Mouse (Mus musculus): ENCODE results near the gene Socs7.

Gene Socs7

GRCm38 (mm10) chr11:97389127-97389526 is 26.8 kb downstream of the Socs7 start:
- DNase-seq (ENCODE audit: low read depth), result no peak

DNA sequence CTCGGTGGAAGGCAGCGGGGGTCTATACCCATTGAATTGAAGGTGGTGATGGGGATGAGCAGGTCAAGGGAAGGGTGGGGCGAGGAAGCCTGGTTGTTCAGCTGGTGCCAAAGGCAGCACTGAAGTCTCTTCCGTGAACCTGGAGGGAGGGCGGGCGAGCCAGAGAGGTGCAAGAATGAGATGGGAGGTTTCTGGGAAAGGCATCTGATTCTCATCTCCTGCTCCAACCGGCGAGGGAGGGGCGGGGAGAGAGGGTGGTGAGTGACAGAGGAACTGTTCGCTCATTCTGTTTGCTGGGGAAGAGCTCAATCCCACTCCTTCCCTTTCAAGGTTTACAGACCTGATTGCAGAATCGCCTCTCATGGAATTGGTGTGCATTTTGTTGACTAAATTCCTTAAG is 31.3 kb downstream of the Socs7 start:
- no peak for DNase-seq (ENCODE audit: low read depth)

DNA sequence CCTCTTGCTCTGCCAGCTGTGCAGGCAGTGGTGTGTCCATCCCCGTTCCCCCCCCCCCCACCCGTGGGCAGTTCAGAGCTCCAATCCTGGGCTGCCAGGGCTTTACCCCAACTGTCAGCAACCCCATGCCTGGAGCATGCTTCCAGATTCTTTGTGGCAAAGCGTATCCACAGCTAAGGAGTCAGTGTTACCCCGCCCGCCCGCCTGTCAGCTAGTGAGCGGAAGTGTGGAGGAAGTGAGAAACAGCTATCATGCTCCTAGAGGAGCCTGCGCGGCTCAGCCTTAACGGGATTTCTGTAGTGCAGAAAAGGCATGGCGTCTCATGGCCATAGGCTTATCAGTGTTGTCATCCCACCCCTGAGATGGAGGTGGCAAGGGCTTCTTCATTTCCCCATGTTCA is 31.8 kb downstream of the Socs7 start:
- DNase-seq (ENCODE audit: low read depth), result no peak

DNA sequence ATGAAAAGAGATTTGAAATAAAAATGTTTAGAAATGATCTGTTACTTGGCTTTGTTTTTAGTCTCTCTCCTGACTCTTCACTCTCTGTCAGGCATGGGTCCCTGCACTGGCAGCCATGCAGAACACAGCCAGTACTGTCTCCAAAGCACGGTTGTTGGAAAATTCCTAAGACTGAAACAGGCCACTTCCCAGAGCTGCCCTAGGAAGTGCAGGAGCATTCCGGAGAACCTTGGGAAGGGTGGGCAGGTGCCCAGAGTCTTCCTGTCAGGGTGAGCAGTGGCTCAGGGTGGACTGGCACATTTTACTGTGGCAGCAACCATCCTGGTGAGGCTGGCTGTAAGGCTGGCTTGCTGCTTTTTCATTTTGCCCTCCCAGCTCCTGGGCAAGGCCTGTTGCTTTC is 36.2 kb downstream of the Socs7 start:
- no peak for DNase-seq (ENCODE audit: low read depth)

DNA sequence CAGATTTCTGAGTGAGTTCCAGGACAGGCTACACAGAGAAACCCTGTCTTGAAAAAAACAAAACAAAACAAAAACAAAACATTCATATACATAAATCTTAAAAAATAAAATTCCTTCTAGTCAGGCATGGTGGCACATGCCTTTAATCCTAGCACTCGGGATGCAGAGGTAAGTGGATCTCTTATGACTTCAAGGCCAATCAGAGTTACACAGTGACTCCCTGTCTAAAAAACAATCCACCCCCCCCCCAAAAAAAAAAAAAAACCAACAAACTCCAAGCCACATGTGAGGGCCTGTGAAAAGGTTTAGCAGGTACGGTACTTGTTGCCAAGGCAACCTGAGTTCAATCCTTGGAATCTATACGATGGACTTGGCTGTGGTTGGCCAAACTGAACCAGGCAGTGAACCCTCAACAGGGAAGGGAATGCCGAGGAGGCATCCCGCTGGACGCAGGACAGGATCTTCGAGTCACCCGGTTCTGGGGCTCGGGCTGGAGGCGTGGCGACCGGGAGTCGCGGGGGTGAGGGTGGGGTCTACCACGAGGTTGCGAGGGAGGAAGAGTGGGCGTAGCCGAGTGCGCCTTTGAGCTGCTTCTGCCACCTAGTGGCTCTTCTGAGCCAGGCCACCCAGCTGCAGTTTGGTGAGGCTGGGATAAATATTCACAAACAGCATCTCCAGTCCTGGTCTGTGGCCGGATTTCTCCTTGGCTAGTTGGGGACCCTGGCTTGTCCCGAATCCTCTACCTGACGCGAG is 37.8 kb downstream of the Socs7 start:
- DNase-seq (ENCODE audit: low read depth), result peak; percentile 89

DNA sequence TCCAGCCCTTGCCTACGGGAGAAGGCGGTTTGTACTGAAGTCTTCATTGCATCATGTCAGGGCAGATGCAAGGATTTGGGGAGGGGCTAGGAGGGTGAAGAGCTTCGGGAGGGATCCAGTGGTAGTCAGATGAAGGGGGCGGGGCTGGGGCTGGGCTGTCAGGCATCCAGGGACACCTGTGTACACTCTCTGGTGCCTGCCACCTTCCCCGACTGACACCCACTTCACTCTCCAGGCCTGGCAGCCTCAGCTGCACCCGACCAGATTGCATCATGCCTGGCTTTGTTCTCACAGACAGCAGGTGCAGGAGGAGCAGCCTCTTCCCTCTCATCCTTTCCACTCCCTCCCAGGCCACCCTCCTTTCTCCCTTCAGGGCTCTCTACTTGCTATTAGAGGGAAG is 38.7 kb downstream of the Socs7 start:
- peak; percentile 31 for DNase-seq (ENCODE audit: low read depth)

- DNase-seq (ENCODE audit: low read depth), result peak; percentile 19
Observed at GRCm38 (mm10) chr11:97401686-97402435, 39.5 kb downstream of the Socs7 start.

DNA sequence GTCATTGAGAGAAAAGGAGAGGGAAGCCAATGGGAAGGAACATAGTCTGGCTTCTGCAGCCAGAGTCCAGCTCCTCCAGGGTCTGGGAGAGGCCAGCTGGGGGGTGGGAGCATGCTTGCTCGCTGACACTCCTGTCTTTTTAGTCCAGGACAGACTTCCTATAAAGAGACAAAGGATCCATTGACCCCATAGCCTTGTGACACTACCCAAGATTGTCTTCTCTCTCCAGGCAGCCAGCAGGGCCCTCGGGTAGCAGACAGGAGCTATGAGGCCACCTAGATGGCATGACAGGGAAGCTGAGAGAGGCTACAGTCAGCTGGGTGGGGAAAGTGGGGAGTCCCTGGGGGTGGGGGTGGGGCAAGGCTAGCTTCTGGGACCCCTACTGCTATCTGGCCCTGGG is 40.4 kb downstream of the Socs7 start:
- no peak for DNase-seq (ENCODE audit: low read depth)

DNA sequence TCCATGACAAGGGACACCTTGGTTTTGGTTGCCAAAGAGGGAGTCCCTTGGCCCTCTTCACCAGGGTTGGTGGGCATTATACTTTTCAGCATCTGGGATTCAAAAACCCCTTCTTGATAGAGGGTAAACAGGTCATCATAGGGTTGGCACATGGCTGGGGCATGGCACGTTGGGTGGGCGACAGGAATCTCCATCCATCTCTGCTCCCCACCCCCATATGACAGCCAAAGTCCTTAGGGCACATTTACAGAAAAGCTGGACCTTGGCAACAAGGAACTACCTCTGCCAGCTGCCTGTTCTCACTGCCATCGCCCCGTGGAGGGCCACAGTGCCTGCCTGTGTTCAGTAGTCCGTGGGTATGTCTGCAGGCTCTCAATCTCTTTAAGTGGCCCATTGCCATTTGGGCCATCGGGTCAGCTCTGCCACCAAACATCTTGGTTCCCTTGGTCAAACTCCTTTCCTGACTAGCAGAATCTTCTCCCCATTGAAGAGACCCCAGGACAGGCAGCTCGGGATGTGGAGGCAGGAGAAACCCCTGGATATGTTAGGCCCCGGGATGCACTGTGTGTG is 41.3 kb downstream of the Socs7 start:
- peak; percentile 22 for DNase-seq (ENCODE audit: low read depth)

DNA sequence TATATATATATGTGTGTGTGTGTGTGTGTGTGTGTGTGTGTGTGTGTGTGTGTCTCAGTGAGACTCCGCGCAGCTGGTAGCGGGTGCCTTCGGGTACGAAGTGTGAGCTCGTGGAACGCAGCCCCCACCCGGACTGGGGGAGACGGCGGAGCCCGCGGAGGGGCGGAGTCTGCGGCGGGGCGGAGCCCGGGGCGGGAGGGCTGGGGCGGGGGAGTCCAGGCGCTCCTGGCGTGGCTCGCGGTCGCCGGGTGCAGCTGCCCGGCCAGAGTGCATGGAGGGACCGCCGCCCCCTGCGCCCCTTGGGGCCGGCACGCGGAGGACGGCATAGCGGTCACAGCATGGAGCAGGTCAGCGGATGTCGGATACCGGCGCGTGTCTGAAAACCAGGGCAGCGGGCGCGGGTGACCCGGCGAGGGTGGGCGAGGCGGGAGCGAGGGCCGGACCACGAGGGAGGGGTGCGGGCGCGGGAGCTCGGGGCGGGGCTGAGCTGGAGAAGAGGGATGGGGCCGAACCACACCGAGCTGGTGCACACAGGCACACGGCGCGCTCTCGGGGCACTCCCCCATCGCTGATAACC is 41.9 kb downstream of the Socs7 start:
- DNase-seq (ENCODE audit: low read depth), result peak; percentile 61

GRCm38 (mm10) chr11:97404761-97405190 is 42.4 kb downstream of the Socs7 start:
- DNase-seq (ENCODE audit: low read depth), result peak; percentile 49

DNA sequence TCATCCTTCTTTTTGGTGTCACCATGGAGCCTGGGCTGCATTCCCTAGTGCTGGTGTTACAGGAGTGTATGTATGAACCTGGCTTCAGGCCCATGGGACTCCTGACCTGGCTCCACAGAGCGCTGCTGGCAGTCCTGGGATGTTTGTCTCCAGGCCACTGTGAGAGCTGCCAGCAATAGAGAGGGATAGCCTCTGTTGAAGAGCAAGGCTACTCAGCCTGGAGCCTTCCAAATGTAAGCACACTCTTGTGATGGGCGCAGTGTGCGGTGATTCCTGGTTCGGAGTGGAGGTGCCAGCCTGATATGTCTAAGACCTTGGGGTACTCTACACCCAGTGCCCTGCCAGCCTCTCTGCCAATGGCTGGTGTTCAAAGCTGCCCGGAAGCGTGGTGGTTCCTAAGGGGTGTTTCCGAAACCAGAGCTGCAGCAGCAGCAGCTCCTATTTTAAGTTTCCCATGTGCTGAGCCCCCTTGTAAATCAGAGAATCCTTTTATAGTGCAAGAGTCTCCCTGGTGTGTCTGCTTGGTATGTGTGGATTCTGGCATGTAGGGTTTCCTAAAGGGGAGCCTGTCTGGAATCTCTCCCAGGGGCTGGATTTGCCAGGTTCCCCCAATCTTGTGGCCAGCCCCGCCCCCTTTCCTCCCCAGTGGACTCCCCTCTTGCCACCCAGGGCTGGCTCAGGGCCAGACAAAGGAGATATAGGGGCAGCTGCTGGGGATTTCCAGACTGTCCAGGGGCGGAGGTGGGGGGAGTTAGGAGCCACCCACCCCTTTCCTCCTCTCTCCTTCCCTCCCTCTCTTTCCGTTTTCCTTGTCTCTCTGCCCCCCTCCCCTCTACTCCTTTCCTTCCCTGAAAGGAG is 44.0 kb downstream of the Socs7 start:
- DNase-seq (ENCODE audit: low read depth), result no peak

DNA sequence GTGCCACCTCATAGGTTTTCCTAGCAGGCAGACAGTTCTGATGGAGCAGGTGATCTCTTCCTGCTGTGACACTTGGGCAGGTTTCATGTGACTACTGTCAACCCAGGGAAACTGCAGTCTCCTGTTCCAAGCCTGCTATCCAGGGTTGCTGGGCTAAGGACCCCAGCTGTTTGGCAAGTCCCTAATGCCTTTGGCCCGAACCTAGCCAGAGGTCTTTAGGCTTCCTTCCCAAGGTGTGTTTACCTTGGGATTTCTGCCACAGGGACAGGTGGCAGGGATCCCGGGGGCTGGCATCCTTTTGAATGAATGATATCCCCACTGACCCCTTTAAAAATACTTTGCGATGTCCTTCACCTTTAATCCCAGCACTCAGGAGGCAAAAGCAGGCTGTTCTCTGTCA is 45.1 kb downstream of the Socs7 start:
- DNase-seq (ENCODE audit: low read depth), result no peak

- DNase-seq (ENCODE audit: low read depth), result peak; percentile 83
Observed at GRCm38 (mm10) chr11:97408171-97408570, 45.8 kb downstream of the Socs7 start.

- DNase-seq (ENCODE audit: low read depth), result no peak
Observed at GRCm38 (mm10) chr11:97410958-97411357, 48.6 kb downstream of the Socs7 start.

DNA sequence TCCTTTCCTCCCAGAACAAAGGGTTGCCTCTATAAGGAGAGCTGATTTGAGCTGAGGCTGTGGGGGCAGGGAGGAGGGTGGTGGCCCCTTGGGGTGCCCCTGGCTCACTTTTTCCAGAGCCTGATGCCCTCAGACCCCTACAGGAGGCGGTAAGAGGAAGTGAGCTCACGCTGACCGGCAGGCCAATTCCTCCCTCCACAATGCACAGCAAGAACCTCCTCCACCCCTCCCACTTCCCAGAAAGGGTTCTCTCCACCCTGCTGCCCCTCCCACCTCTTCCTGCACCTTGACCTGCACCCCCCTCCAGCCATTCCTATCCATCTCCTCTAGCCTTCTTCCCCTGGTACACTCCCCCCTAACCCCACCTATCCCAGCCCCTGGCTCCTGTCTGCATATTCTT is 49.8 kb downstream of the Socs7 start:
- DNase-seq (ENCODE audit: low read depth), result no peak

- DNase-seq (ENCODE audit: low read depth), result no peak
Observed at GRCm38 (mm10) chr11:97412808-97413347, 50.5 kb downstream of the Socs7 start.

DNA sequence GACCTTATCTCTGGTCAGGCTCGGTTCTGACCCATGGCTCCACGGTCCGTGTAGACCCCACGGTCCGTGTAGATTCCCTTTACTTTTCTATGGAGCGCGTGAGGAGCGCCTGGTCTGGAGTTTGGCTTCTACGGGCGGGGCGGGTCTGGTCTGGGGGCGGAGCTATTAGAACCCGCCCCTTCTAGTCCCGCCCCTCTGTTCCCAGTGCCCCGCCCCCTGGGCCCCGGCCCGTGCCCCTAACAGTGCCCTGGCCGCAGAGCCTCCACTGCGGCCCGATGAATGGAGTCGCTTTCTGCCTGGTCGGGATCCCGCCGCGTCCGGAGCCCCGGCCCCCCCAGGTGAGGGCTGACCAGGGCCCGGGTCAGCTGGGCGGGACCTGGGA is 53.0 kb downstream of the Socs7 start, which contains the start of gene Arhgap23:
Gene Arhgap23 (plus strand): TSS at position 204 of the 382 bp plus-strand sequence.
- peak; percentile 36 for DNase-seq (ENCODE audit: low read depth)

- DNase-seq (ENCODE audit: low read depth), result peak; percentile 32
Observed at GRCm38 (mm10) chr11:97415712-97416636, 53.6 kb downstream of the Socs7 start.

DNA sequence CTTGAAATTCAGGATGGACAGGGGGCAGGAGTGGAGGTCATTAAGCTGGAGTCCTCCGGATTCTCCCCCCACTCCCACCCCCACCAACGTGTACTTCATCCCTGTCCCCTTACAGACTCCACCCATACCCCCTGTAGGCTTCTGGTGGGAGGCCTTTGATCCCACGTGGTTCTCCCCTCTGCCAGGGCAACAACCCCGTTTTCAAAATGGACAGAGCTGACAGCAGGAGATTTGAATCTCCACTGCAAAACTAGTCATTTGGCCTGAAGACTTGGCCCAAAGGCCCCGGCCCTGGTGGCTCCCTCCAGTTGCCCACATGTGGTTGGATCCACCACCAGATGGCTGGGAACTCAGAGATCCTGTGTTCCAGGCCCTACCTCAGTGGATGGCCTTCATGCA is 54.3 kb downstream of the Socs7 start:
- no peak for DNase-seq (ENCODE audit: low read depth)
